ENCODE assay signal across 15 mouse cellular contexts in genomic region chr12:27201191-27201590, GRCm38 (mm10).
"Had no signal": no experiment of that assay in that cellular context is flagged by ENCODE, and none has a peak within 500 bp of the region (broad histone marks: within the 10 kb centered on the region; RNA-seq: fewer than 3 reads in every experiment).

No protein-coding gene starts in this region.

- H3K4me1 ChIP-seq: liver, embryonic 15.5 days; lung, embryonic 15.5 days; neural tube, embryonic 15.5 days had no signal

- H3K9ac ChIP-seq: limb, embryonic 13.5 days; liver, embryonic 15.5 days; lung, embryonic 15.5 days; neural tube, embryonic 15.5 days had no signal

- H3K36me3 ChIP-seq: limb, embryonic 13.5 days; liver, embryonic 15.5 days; lung, embryonic 15.5 days; midbrain, embryonic 10.5 days; neural tube, embryonic 15.5 days had no signal

- H3K27me3 ChIP-seq: limb, embryonic 13.5 days; liver, embryonic 15.5 days; lung, embryonic 15.5 days; neural tube, embryonic 15.5 days had no signal

- DNase-seq: kidney, adult 11 months; kidney, adult 9 months; midbrain, embryonic 14.5 days; right cerebral cortex, adult 18-20 months; right cerebral cortex, postnatal 25 days; thymus, postnatal 14 days had no signal

- H3K4me3 ChIP-seq: limb, embryonic 13.5 days; liver, embryonic 15.5 days; lung, embryonic 15.5 days; midbrain, embryonic 10.5 days; myocyte; neural tube, embryonic 15.5 days had no signal

- H3K4me2 ChIP-seq: limb, embryonic 13.5 days; liver, embryonic 11.5 days; liver, embryonic 15.5 days; lung, embryonic 15.5 days; neural tube, embryonic 15.5 days had no signal

- H3K27ac ChIP-seq: kidney, postnatal 0 days; limb, embryonic 13.5 days; liver, embryonic 15.5 days; lung, embryonic 15.5 days; midbrain, embryonic 10.5 days; neural tube, embryonic 15.5 days; stomach, postnatal 0 days had no signal

- H3K9me3 ChIP-seq: limb, embryonic 13.5 days; liver, embryonic 15.5 days; lung, embryonic 15.5 days; midbrain, embryonic 10.5 days; neural tube, embryonic 15.5 days had no signal
